Mouse (Mus musculus) adrenal gland, postnatal 25 days (tissue): Measurements from ENCODE around the gene 6430548M08Rik. TPM values are rescaled to one million over a fixed set of nuclear protein-coding genes. Genes with fewer than 3 reads are reported as not detected.

Source experiments
- total RNA-seq: library from RNA; stranded (reverse); gene quantifications from 2 replicates; pipeline ENCODE4 v1.2.3, GENCODE M21; 2021

Gene 6430548M08Rik
- total RNA-seq, 1 experiment from 2014 or later = 165 TPM

Other genes starting within 250 kb of the 6430548M08Rik start
- gene Usp10, start 203.8 kb upstream of the 6430548M08Rik start, total RNA-seq = 110 and 153 TPM in 2 replicates
- gene Gm20388, start 203.3 kb upstream of the 6430548M08Rik start, total RNA-seq = 3.6 and 27.1 TPM in 2 replicates
- 5.1 and 6.9 TPM in 2 replicates for gene Crispld2, start 121.7 kb upstream of the 6430548M08Rik start, total RNA-seq
- gene Zdhhc7, start 12.7 kb upstream of the 6430548M08Rik start, total RNA-seq = 58.5 and 60.1 TPM in 2 replicates
- gene Fam92b, start 63.3 kb downstream of the 6430548M08Rik start, total RNA-seq = 1.6 TPM in 1 of 2 replicates, not detected in the other
- gene Gse1, start 114.3 kb downstream of the 6430548M08Rik start, total RNA-seq = 40.1 and 48.8 TPM in 2 replicates